Mouse (Mus musculus): Measurements from ENCODE around the gene Adtrp.
A peak's percentile ranks its signal among the peaks of the same experiment; 100 is the strongest.

GRCm38 (mm10) chr13:41828296-41828754 lies 19.2 kb downstream of the Adtrp start:
- TF ChIP-seq CTCF (IDR thresholded peaks at IDR 0.05) (no peak), EP300 (IDR thresholded peaks at IDR 0.05) (peak; percentile 80)

Measured in lung, postnatal 0 days (tissue).